Mouse (Mus musculus) kidney, embryonic 16.5 days (tissue): ENCODE results near the gene Olfr1200. TPM values are rescaled to one million over a fixed set of nuclear protein-coding genes. Genes with fewer than 3 reads are reported as not detected.

Source experiments
- ATAC-seq: fragments of 200-750 bp; cut with Nextera tagmentation; 2 replicates; pipeline ENCODE4 v1.8.0; 2017; ENCODE audit warnings: moderate TSS enrichment; ENCODE audit not compliant: low FRiP score, low TSS enrichment
- H3K27ac ChIP-seq: fragments of 300-500 bp; sonication (generic); 2 replicates; pipeline ENCODE4 v1.5.1; 2014; ENCODE audit warnings: low read length
- H3K27me3 ChIP-seq: fragments of 300-500 bp; sonication (generic); 2 replicates; pipeline ENCODE4 v1.6.1; 2014; ENCODE audit warnings: low read length, control low read depth, mixed read lengths; ENCODE audit not compliant: insufficient read depth
- H3K36me3 ChIP-seq: fragments of 300-500 bp; sonication (generic); 2 replicates; pipeline ENCODE4 v1.6.1; 2014; ENCODE audit warnings: low read length, control low read depth, mixed read lengths; ENCODE audit not compliant: insufficient read depth
- H3K4me1 ChIP-seq: fragments of 300-500 bp; sonication (generic); 2 replicates; pipeline ENCODE4 v1.6.1; 2014; ENCODE audit warnings: low read length, control low read depth, mixed read lengths; ENCODE audit not compliant: insufficient read depth
- H3K4me2 ChIP-seq: fragments of 300-500 bp; sonication (generic); replicated peaks from 2 replicates; pipeline ENCODE4 v1.6.1; 2014; ENCODE audit warnings: low read depth, low read length
- H3K4me3 ChIP-seq: fragments of 300-500 bp; sonication (generic); 2 replicates; pipeline ENCODE4 v1.5.1; 2014; ENCODE audit warnings: mild to moderate bottlenecking, low read length
- H3K9ac ChIP-seq: fragments of 300-500 bp; sonication (generic); replicated peaks from 2 replicates; pipeline ENCODE4 v1.6.1; 2014; ENCODE audit warnings: low read length
- H3K9me3 ChIP-seq: fragments of 300-500 bp; sonication (generic); 2 replicates; pipeline ENCODE4 v1.6.1; 2016; ENCODE audit warnings: low read length, control low read depth
- WGBS: fragments of 180-500 bp; shearing (Covaris S2); extraction: QIAGEN DNeasy Blood & Tissue Kit; methylation state at CpG from one replicate; pipeline ENCODE4 v1.1.7; 2014; 5-methylcytosine and 5-hydroxymethylcytosine counted together
- polyA plus RNA-seq: library from polyadenylated mRNA; unstranded; fragments of >200 nt; fragmentation: Nextera tagmentation; extraction: Ambion mirVana; gene quantifications from 2 replicates; pipeline ENCODE4 v1.2.1, GENCODE M21; 2015

Olfr1200 gene
- polyA plus RNA-seq = not detected in 2 replicates

GRCm38 (mm10) chr2:88770388-88770787 lies at the start of gene Olfr1200:
Olfr1200 (minus strand) TSS chr2:88770488.
- no peak within 1 kb of the TSS for H3K9ac ChIP-seq
- 74% methylated on average over 2 of the region's 2 CpGs for WGBS
- no peak for ATAC-seq
- H3K4me3 ChIP-seq = no peak within 1 kb of the TSS
- H3K9me3 ChIP-seq = no peaks in the 10 kb centered on the region
- no peaks in the 10 kb centered on the region for H3K4me1 ChIP-seq
- H3K36me3 ChIP-seq = no peaks in the 10 kb centered on the region
- no peaks in the 10 kb centered on the region for H3K27me3 ChIP-seq
- H3K4me2 ChIP-seq = no peak within 1 kb of the TSS
- no peak within 1 kb of the TSS for H3K27ac ChIP-seq

GRCm38 (mm10) chr2:88814196-88814595 lies 43.9 kb upstream of the Olfr1200 start, which contains the start of gene Olfr1202:
Olfr1202 (plus strand) TSS chr2:88814496.
- no peak within 1 kb of the TSS for H3K9ac ChIP-seq
- no peak within 1 kb of the TSS for H3K27ac ChIP-seq
- H3K36me3 ChIP-seq = no peaks in the 10 kb centered on the region
- no peaks in the 10 kb centered on the region for H3K4me1 ChIP-seq
- no peaks in the 10 kb centered on the region for H3K9me3 ChIP-seq
- H3K27me3 ChIP-seq = no peaks in the 10 kb centered on the region
- H3K4me3 ChIP-seq = no peak within 1 kb of the TSS
- no peak for ATAC-seq
- WGBS = 85% methylated on average over 1 of the region's 1 CpGs
- no peak within 1 kb of the TSS for H3K4me2 ChIP-seq

GRCm38 (mm10) chr2:88792736-88793135 lies 22.4 kb upstream of the Olfr1200 start, which contains the start of gene Olfr1201:
Olfr1201 (plus strand) TSS chr2:88793036.
- WGBS = 80% methylated on average over 6 of the region's 6 CpGs
- Histone ChIP-seq H3K9me3 (no peaks in the 10 kb centered on the region), H3K4me3 (no peak within 1 kb of the TSS), H3K4me2 (no peak within 1 kb of the TSS), H3K9ac (no peak within 1 kb of the TSS), H3K36me3 (no peaks in the 10 kb centered on the region), H3K27me3 (no peaks in the 10 kb centered on the region), H3K4me1 (no peaks in the 10 kb centered on the region), H3K27ac (no peak within 1 kb of the TSS)
- ATAC-seq = no peak

- Histone ChIP-seq H3K9ac (no peak within 1 kb of the TSS), H3K4me3 (no peak within 1 kb of the TSS), H3K4me1 (no peaks in the 10 kb centered on the region), H3K27ac (no peak within 1 kb of the TSS), H3K4me2 (no peak within 1 kb of the TSS), H3K9me3 (no peaks in the 10 kb centered on the region), H3K27me3 (no peaks in the 10 kb centered on the region), H3K36me3 (no peaks in the 10 kb centered on the region)
- 87% methylated on average over 2 of the region's 2 CpGs for WGBS
- no peak for ATAC-seq
Observed at GRCm38 (mm10) chr2:88760369-88760768, 9.9 kb downstream of the Olfr1200 start, which contains the start of gene Olfr1199. Olfr1199 (minus strand) TSS chr2:88760469.

GRCm38 (mm10) chr2:88751270-88751669 lies 19.0 kb downstream of the Olfr1200 start, which contains the start of gene Olfr1198:
Olfr1198 (minus strand) TSS chr2:88751370.
- H3K36me3 ChIP-seq = no peaks in the 10 kb centered on the region
- no peaks in the 10 kb centered on the region for H3K27me3 ChIP-seq
- no peak within 1 kb of the TSS for H3K9ac ChIP-seq
- no peak for ATAC-seq
- no peak within 1 kb of the TSS for H3K4me3 ChIP-seq
- H3K4me2 ChIP-seq = no peak within 1 kb of the TSS
- no peaks in the 10 kb centered on the region for H3K4me1 ChIP-seq
- no peaks in the 10 kb centered on the region for H3K9me3 ChIP-seq
- no peak within 1 kb of the TSS for H3K27ac ChIP-seq
- WGBS = 88% methylated on average over 2 of the region's 2 CpGs

GRCm38 (mm10) chr2:88743379-88743778 lies 26.9 kb downstream of the Olfr1200 start:
- Histone ChIP-seq H3K4me1 (no peaks in the 10 kb centered on the region), H3K9ac (no peak overlapping the region), H3K27ac (no peak overlapping the region), H3K9me3 (0 out of 2 replicates have a peak, but pooled peaks cover 2% of the 10 kb centered on the region), H3K27me3 (no peaks in the 10 kb centered on the region), H3K4me2 (no peak overlapping the region), H3K36me3 (no peaks in the 10 kb centered on the region), H3K4me3 (no peak overlapping the region)
- WGBS = 84% methylated on average over 3 of the region's 3 CpGs
- no peak for ATAC-seq

GRCm38 (mm10) chr2:88732266-88732665 lies 38.0 kb downstream of the Olfr1200 start, which contains the start of gene Olfr1197:
Olfr1197 (minus strand) TSS chr2:88732366.
- Histone ChIP-seq H3K9ac (no peak within 1 kb of the TSS), H3K27me3 (no peaks in the 10 kb centered on the region), H3K4me1 (no peaks in the 10 kb centered on the region), H3K27ac (no peak within 1 kb of the TSS), H3K4me2 (no peak within 1 kb of the TSS), H3K4me3 (no peak within 1 kb of the TSS), H3K36me3 (no peaks in the 10 kb centered on the region), H3K9me3 (no peaks in the 10 kb centered on the region)
- WGBS = 92% methylated on average over 1 of the region's 1 CpGs
- ATAC-seq = no peak

Other genes with a start within 250 kb of the Olfr1200 start
- gene Olfr1188, start 213.6 kb downstream of the Olfr1200 start, polyA plus RNA-seq = not detected in 2 replicates
- not detected in 2 replicates for gene Olfr1189, start 184.0 kb downstream of the Olfr1200 start, polyA plus RNA-seq
- not detected in 2 replicates for gene Olfr1191-ps1, start 129.9 kb downstream of the Olfr1200 start, polyA plus RNA-seq
- gene Olfr1192-ps1, start 122.0 kb downstream of the Olfr1200 start, polyA plus RNA-seq = not detected in 2 replicates
- gene Olfr1193, start 94.9 kb downstream of the Olfr1200 start, polyA plus RNA-seq = not detected in 2 replicates
- not detected in 2 replicates for gene Olfr1195, start 81.3 kb downstream of the Olfr1200 start, polyA plus RNA-seq
- not detected in 2 replicates for gene Olfr1196, start 65.9 kb downstream of the Olfr1200 start, polyA plus RNA-seq
- not detected in 2 replicates for gene Olfr1197, start 38.1 kb downstream of the Olfr1200 start, polyA plus RNA-seq
- gene Olfr1198, start 19.1 kb downstream of the Olfr1200 start, polyA plus RNA-seq = not detected in 2 replicates
- gene Olfr1199, start 10.0 kb downstream of the Olfr1200 start, polyA plus RNA-seq = not detected in 2 replicates
- gene Olfr1201, start 22.5 kb upstream of the Olfr1200 start, polyA plus RNA-seq = not detected in 2 replicates
- gene Olfr1202, start 44.0 kb upstream of the Olfr1200 start, polyA plus RNA-seq = not detected in 2 replicates
- not detected in 2 replicates for gene Olfr1205, start 59.2 kb upstream of the Olfr1200 start, polyA plus RNA-seq
- not detected in 2 replicates for gene Olfr1204, start 78.8 kb upstream of the Olfr1200 start, polyA plus RNA-seq
- gene Olfr1206, start 92.7 kb upstream of the Olfr1200 start, polyA plus RNA-seq = not detected in 2 replicates
- gene Olfr1208, start 131.8 kb upstream of the Olfr1200 start, polyA plus RNA-seq = not detected in 2 replicates
- gene Olfr1209, start 144.7 kb upstream of the Olfr1200 start, polyA plus RNA-seq = not detected in 2 replicates
- gene Olfr1211, start 167.6 kb upstream of the Olfr1200 start, polyA plus RNA-seq = not detected in 2 replicates
- not detected in 2 replicates for gene Olfr1212, start 183.5 kb upstream of the Olfr1200 start, polyA plus RNA-seq
- gene Gm13762, start 209.8 kb upstream of the Olfr1200 start, polyA plus RNA-seq = not detected in 2 replicates
- not detected in 2 replicates for gene Olfr1214, start 222.2 kb upstream of the Olfr1200 start, polyA plus RNA-seq
- gene Olfr1215, start 236.5 kb upstream of the Olfr1200 start, polyA plus RNA-seq = not detected in 2 replicates
- gene Olfr1216, start 247.9 kb upstream of the Olfr1200 start, polyA plus RNA-seq = not detected in 2 replicates